Mouse (Mus musculus) embryonic facial prominence, embryonic 11.5 days (tissue): ENCODE results near the gene Tlr2. TPM values are rescaled to one million over a fixed set of nuclear protein-coding genes. Genes with fewer than 3 reads are reported as not detected.

ENCODE experiments used
- ATAC-seq: fragments of 200-750 bp; cut with Nextera tagmentation; replicated peaks from 2 replicates; pipeline ENCODE4 v1.8.0; 2017; ENCODE audit warnings: low read depth; ENCODE audit not compliant: insufficient number of reproducible peaks, low FRiP score, low TSS enrichment
- DNase-seq: peaks from one replicate; pipeline ENCODE4 v3.0.0-alpha.2; 2015; ENCODE audit warnings: low spot score
- H3K27ac ChIP-seq: fragments of 300-500 bp; sonication (generic); replicated peaks from 2 replicates; pipeline ENCODE4 v1.5.1; 2014; ENCODE audit warnings: mild to moderate bottlenecking, low read depth, low read length, control low read depth
- H3K27me3 ChIP-seq: fragments of 300-500 bp; sonication (generic); 2 replicates; pipeline ENCODE4 v1.6.1; 2014; ENCODE audit warnings: mild to moderate bottlenecking, low read length, moderate library complexity, mixed read lengths; ENCODE audit not compliant: control insufficient read depth, insufficient read depth
- H3K36me3 ChIP-seq: fragments of 300-500 bp; sonication (generic); replicated peaks from 2 replicates; pipeline ENCODE4 v1.6.1; 2014; ENCODE audit warnings: low read depth, mild to moderate bottlenecking, low read length, moderate library complexity, mixed read lengths; ENCODE audit not compliant: control insufficient read depth, insufficient read depth
- H3K4me1 ChIP-seq: fragments of 300-500 bp; sonication (generic); 2 replicates; pipeline ENCODE4 v1.6.1; 2014; ENCODE audit warnings: low read length, mixed read lengths; ENCODE audit not compliant: control insufficient read depth, insufficient read depth
- H3K4me2 ChIP-seq: fragments of 300-500 bp; sonication (generic); 2 replicates; pipeline ENCODE4 v1.6.1; 2014; ENCODE audit warnings: low read depth, mild to moderate bottlenecking, control low read depth, low read length, moderate library complexity
- H3K4me3 ChIP-seq: fragments of 300-500 bp; sonication (generic); 2 replicates; pipeline ENCODE4 v1.5.1; 2014; ENCODE audit warnings: low read depth, low read length, control low read depth
- H3K9ac ChIP-seq: fragments of 300-500 bp; sonication (generic); replicated peaks from 2 replicates; pipeline ENCODE4 v1.6.1; 2014; ENCODE audit warnings: mild to moderate bottlenecking, control low read depth, low read length
- H3K9me3 ChIP-seq: fragments of 300-500 bp; sonication (generic); replicated peaks from 2 replicates; pipeline ENCODE4 v1.6.1; 2016; ENCODE audit warnings: mild to moderate bottlenecking, low read length, inconsistent platforms, mixed read lengths; ENCODE audit not compliant: control insufficient read depth
- WGBS: fragments of 180-500 bp; shearing (Covaris S2); extraction: QIAGEN DNeasy Blood & Tissue Kit; methylation state at CpG from one replicate; pipeline ENCODE4 v1.1.7; 2014; 5-methylcytosine and 5-hydroxymethylcytosine counted together
- polyA plus RNA-seq: library from polyadenylated mRNA; unstranded; fragments of >200 nt; fragmentation: Nextera tagmentation; extraction: Ambion mirVana; gene quantifications from 2 replicates; pipeline ENCODE4 v1.2.1, GENCODE M21; 2014

Tlr2 gene
- polyA plus RNA-seq, 1 experiment from 2014 or later: 3.1 TPM

DNA sequence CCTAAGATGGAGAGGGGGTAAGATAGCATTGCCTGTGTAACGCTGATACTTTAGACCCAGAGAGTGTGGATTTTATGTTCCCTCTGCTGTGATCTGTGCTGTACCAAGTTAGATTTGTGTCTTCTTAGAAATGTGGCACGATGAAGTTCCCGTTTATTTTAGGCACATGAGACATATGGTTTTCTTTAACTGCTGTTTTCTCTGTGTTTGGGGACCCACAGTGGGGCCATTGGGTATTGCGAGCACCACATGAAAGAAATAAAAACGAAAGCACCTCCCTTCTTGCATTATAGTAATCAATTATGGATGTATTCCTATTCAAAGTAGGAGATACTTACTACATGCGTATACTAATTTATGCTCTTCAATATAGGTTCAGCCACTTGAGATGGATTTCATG lies 44.5 kb downstream of the Tlr2 start:
- no peak overlapping the region for H3K9ac ChIP-seq
- WGBS: 55% methylated on average over 6 of the region's 6 CpGs

DNA sequence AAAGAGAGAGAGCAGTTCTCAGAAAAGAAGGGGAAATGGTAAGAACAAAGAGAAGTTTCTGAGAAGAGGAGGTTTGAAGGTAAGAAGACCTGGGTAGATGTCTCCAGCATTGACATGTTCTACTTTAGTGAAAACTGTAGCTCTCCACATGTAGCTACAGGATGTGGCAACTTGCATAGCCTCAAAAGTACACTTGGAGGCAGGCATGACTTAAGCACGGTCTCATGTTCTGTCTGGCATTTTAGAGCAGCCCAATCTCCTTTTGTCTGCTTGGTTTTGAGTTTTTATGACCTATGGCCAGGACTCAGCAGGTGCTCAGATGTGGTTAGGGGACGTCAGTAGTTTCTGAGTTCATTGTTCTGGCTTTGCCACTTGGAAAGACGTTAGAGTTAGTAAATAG lies 50.1 kb downstream of the Tlr2 start:
- Histone ChIP-seq H3K27me3 (no peaks in the 10 kb centered on the region), H3K9ac (no peak overlapping the region), H3K4me1 (no peaks in the 10 kb centered on the region), H3K9me3 (no peaks in the 10 kb centered on the region), H3K4me3 (no peak overlapping the region), H3K36me3 (no peaks in the 10 kb centered on the region), H3K4me2 (no peak overlapping the region), H3K27ac (no peak overlapping the region)
- WGBS: 76% methylated on average over 3 of the region's 3 CpGs
- ATAC-seq: no peak
- no peak for DNase-seq

More for the DNA sequence above, 44.5 kb downstream of the Tlr2 start:
- Histone ChIP-seq H3K27ac (no peak overlapping the region), H3K4me2 (no peak overlapping the region), H3K4me1 (no peaks in the 10 kb centered on the region), H3K9me3 (no peaks in the 10 kb centered on the region), H3K4me3 (no peak overlapping the region), H3K27me3 (no peaks in the 10 kb centered on the region), H3K36me3 (no peaks in the 10 kb centered on the region)
- ATAC-seq: no peak
- peak; percentile 45 for DNase-seq

DNA sequence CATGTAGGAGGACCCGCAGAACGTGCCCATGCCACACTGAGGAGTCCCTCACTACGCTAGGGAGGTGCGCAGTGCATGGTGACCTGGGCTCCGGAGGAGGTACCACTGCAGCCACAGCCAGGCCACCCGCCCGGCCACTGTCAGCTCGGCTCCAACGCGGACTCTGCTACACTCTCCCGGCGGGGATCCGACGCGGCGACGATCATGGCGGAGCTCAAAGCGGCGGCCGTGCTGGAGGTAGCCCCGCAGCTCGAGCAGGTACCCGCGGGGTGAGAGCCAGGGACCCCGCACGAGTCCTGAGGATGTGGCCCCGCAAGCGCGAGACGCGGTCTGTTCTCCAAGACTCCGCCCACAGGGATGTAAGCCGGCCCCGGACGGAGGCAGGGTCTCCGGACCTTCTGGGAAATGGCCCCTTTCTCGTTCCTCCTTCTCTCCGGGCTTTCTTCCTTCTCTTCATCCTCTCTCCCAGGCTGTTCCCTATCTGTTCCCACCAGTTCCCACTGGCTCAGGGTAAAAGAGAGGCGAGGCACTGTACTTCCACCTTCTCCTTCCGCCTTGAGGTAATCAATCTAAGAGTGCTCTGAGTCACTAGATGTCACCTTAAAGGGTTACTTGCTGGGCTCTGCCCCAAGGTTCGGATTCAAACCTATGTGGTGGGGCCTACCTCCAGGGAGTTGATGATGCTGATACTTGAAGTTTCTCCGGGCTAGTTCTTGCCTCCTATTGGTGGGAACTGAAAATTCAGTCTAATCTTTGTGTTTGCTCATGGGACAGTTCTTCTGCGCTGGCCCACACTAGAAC lies 51.7 kb downstream of the Tlr2 start:
- ATAC-seq: peak; percentile 75
- H3K4me3 ChIP-seq: peak overlapping the region; percentile 66
- no peaks in the 10 kb centered on the region for H3K27me3 ChIP-seq
- no peaks in the 10 kb centered on the region for H3K9me3 ChIP-seq
- H3K36me3 ChIP-seq: no peaks in the 10 kb centered on the region
- 0 out of 2 replicates have a peak, but pooled peaks cover 2% of the 10 kb centered on the region for H3K4me1 ChIP-seq
- H3K4me2 ChIP-seq: peak overlapping the region; percentile 88
- WGBS: 2% methylated on average over 44 of the region's 44 CpGs
- H3K9ac ChIP-seq: peak overlapping the region; percentile 72
- H3K27ac ChIP-seq: no peak overlapping the region
- peak; percentile 69 for DNase-seq

DNA sequence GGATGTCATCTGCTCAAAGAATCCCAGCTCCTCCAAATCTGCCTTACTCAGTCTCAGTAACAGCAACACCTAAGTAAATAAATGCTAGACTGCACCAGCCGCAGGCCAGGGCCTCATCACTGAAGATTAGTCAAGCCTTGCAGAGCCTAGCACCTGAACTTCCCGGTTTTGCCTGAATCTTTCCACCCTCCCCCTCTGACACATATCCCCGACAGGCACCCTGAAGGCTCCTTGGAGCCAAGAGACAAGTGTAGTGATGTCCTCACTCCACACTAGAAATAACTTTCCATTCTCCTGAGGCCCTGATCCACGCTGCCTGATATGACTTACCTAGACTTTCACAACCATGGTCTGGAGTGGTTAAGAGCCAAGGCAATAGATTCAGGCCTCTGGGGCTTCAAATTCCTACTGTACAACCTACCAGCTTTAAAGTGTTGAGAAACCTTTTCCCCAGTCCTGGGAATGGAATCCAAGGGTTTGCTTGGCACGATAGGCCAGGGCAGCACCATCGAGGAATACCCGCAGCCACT lies 53.7 kb downstream of the Tlr2 start:
- 85% methylated on average over 7 of the region's 7 CpGs for WGBS
- Histone ChIP-seq H3K27me3 (no peaks in the 10 kb centered on the region), H3K4me2 (no peak overlapping the region), H3K4me1 (0 out of 2 replicates have a peak, but pooled peaks cover 11% of the 10 kb centered on the region), H3K27ac (no peak overlapping the region), H3K9me3 (no peaks in the 10 kb centered on the region), H3K36me3 (no peaks in the 10 kb centered on the region), H3K4me3 (no peak overlapping the region), H3K9ac (no peak overlapping the region)
- DNase-seq: no peak
- no peak for ATAC-seq

DNA sequence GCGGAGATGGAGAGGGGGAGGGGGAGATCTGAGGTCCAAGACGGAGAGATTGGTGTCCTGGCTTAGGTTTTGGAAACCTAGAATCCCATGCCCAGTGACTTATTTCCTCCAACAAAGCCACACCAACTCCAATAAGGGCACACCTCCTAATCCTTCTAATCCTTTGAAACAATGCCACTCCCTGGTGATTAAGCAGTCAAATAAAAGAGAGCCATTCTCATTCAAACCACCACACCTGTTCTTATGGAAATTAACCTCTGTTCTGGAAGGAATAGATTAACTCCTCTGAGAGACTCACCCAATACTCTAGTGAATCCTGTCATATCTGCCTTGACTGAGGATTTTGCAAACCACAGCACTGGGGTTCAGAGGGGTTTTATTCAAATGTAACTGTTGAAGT lies 54.5 kb downstream of the Tlr2 start:
- Histone ChIP-seq H3K27ac (no peak overlapping the region), H3K36me3 (no peaks in the 10 kb centered on the region), H3K4me1 (0 out of 2 replicates have a peak, but pooled peaks cover 11% of the 10 kb centered on the region), H3K9ac (no peak overlapping the region), H3K9me3 (no peaks in the 10 kb centered on the region), H3K4me2 (no peak overlapping the region), H3K27me3 (no peaks in the 10 kb centered on the region), H3K4me3 (no peak overlapping the region)
- WGBS: 91% methylated on average over 2 of the region's 2 CpGs
- no peak for DNase-seq
- no peak for ATAC-seq

Other genes starting within 250 kb of the Tlr2 start
- 160 and 212 TPM in 2 replicates for gene Sfrp2, start 75.4 kb downstream of the Tlr2 start, polyA plus RNA-seq
- gene Tmem131l, start 198.4 kb upstream of the Tlr2 start, polyA plus RNA-seq: 83.2 and 84.2 TPM in 2 replicates